Mouse (Mus musculus) neural tube, embryonic 10.5 days (tissue): ENCODE data around the gene Gpr27.

Experiments
- DNase-seq: peaks from one replicate; pipeline ENCODE4 v3.0.0-alpha.2; 2017; ENCODE audit warnings: low spot score; ENCODE audit errors: extremely low spot score

Gene Gpr27

GRCm38 (mm10) chr6:99692206-99692915 is at the start of gene Gpr27:
Gene Gpr27, plus strand, starts transcription at chr6:99692679.
- peak; percentile 75 for DNase-seq

- no peak for DNase-seq
Measured at GRCm38 (mm10) chr6:99643439-99644199, 48.9 kb upstream of the Gpr27 start.

GRCm38 (mm10) chr6:99644386-99644785 is 48.1 kb upstream of the Gpr27 start:
- no peak for DNase-seq

- no peak for DNase-seq
Measured at GRCm38 (mm10) chr6:99644876-99645275, 47.6 kb upstream of the Gpr27 start.

GRCm38 (mm10) chr6:99646344-99646743 is 46.1 kb upstream of the Gpr27 start:
- no peak for DNase-seq

- DNase-seq: no peak
Measured at GRCm38 (mm10) chr6:99649307-99649706, 43.2 kb upstream of the Gpr27 start.

- no peak for DNase-seq
Measured at GRCm38 (mm10) chr6:99652341-99652740, 40.1 kb upstream of the Gpr27 start.

- no peak for DNase-seq
Measured at GRCm38 (mm10) chr6:99654343-99654742, 38.1 kb upstream of the Gpr27 start.

- DNase-seq: no peak
Measured at GRCm38 (mm10) chr6:99655488-99655887, 37.0 kb upstream of the Gpr27 start.

- no peak for DNase-seq
Measured at GRCm38 (mm10) chr6:99656088-99656487, 36.4 kb upstream of the Gpr27 start.

GRCm38 (mm10) chr6:99658586-99658985 is 33.9 kb upstream of the Gpr27 start:
- DNase-seq: no peak

GRCm38 (mm10) chr6:99660443-99660842 is 32.0 kb upstream of the Gpr27 start:
- no peak for DNase-seq

GRCm38 (mm10) chr6:99663232-99663631 is 29.2 kb upstream of the Gpr27 start:
- no peak for DNase-seq

GRCm38 (mm10) chr6:99665457-99666317 is 26.8 kb upstream of the Gpr27 start:
- DNase-seq: peak; percentile 56

GRCm38 (mm10) chr6:99666318-99667171 is 25.9 kb upstream of the Gpr27 start, which contains the start of the genes Eif4e3 and Gm20696:
Gene Eif4e3, minus strand, starts transcription at chr6:99666771.
Gene Gm20696, minus strand, starts transcription at chr6:99666797.
- peak; percentile 86 for DNase-seq

GRCm38 (mm10) chr6:99667290-99667689 is 25.2 kb upstream of the Gpr27 start:
- no peak for DNase-seq

GRCm38 (mm10) chr6:99669481-99670325 is 22.8 kb upstream of the Gpr27 start:
- DNase-seq: no peak

- DNase-seq: peak; percentile 61
Measured at GRCm38 (mm10) chr6:99670481-99671119, 21.9 kb upstream of the Gpr27 start.

- DNase-seq: no peak
Measured at GRCm38 (mm10) chr6:99671768-99672167, 20.7 kb upstream of the Gpr27 start.
